Mouse (Mus musculus): Measurements from ENCODE around the gene Olfr1497. TPM values are rescaled to one million over a fixed set of nuclear protein-coding genes. Genes with fewer than 3 reads are reported as not detected.
"Not testable (repeated sequence)": the region's sequence is repeated elsewhere in the genome, so short reads cannot be mapped to it uniquely, and the experiment has no call there.

Olfr1497 gene
- total RNA-seq (2021): not detected

DNA sequence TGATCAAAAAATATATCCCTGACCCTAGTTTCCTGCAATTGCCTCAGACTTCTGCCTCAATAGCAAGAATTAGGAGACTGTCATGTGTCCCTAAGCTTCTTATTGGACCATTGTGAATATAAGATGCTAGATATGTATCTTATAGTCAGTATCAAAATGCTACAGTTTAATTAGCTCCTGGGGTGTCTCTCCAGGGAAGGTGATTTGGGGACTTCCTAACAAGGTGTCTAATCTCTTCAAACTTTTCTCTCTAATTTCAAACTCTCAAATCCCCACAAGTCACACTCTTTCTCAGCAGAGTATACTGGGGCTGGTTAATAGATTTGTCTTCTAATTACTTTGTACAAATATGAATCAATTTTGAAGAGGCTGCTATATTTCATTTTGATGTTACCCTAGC, at the start of gene Olfr1497:
Olfr1497 (minus strand) TSS at position 101 of the 400 bp plus-strand sequence.
- no peak for DNase-seq (ENCODE audit: low spot score in 2 of 2)
- intact Hi-C loops (cut with DNase I): no loop called here

GRCm38 (mm10) chr19:13830388-13830787, 32.4 kb upstream of the Olfr1497 start, which contains the start of gene Olfr1500:
Olfr1500 (minus strand) TSS chr19:13830488.
- no peak for DNase-seq (ENCODE audit: low spot score in 2 of 2)
- intact Hi-C loops (cut with DNase I): no loop called here

DNA sequence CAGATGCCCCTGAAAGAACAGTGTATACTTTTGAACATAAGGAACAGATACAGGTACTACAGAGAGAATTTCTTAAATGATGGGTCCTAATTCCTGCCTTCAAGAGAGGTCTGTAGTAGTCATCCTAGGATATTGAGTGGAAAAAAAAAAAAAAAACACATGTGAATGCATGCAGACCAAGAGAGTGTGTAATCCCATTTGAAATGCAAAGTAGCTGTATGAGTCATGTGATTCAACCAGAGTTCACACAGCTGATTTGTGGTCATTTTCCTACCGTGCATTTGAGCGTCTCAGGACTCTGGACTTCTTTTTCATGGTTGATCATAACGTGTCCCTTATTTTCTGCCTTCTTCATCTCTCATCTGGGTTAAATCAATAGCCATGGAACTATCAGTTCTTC, 30.4 kb upstream of the Olfr1497 start:
- intact Hi-C loops (cut with DNase I): no loop called here
- no peak for DNase-seq (ENCODE audit: low spot score in 2 of 2)

DNA sequence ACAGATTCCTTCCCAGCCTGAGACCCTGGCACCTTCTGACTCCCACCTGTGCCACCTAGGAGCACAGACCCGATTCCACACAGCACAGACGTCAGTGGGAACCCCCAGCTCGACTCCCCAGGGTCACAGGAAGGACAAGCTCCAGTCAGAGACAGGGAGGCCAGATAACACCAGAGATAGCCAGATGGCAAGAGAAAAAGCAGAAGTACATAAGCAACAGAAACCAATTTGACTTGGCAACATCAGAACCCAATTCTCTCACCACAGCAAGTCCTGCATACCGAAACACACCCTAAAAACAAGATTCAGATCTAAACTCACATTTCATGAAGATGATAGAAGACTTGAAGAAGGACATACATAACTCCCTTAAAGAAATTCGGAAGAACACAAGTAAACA, 22.8 kb upstream of the Olfr1497 start:
- intact Hi-C loops (cut with DNase I): no loop called here
- DNase-seq (ENCODE audit: low spot score in 2 of 2): no peak

GRCm38 (mm10) chr19:13819347-13819746, 21.3 kb upstream of the Olfr1497 start, which contains the start of gene Olfr1499:
Olfr1499 (minus strand) TSS chr19:13819447.
- DNase-seq (ENCODE audit: low spot score in 2 of 2): no peak
- intact Hi-C loops (cut with DNase I): loop anchor here (5.0 kb wide), 1 partner anchor 1302 kb away; no protein-coding TSS in a partner anchor

GRCm38 (mm10) chr19:13818827-13819226, 20.8 kb upstream of the Olfr1497 start:
- DNase-seq (ENCODE audit: low spot score in 2 of 2): peak; percentile 2 to 35

DNA sequence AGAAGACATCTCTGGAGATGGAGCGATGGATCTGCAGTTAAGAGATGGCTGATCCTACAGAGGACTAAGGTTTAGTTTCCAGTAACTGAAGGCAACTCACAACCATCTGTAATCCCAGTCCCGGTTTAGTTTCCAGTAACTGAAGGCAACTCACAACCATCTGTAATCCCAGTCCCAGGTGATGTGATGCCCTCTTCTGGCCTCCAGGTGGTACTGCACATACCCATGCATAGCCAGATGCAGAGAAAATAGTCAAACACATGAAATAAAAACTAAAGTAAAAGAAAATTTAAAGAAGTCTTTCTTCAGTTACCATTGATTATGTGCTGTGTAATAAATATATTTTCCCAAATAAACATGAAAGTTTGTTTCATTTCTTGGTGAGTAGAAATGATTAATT, 14.8 kb upstream of the Olfr1497 start:
- no peak for DNase-seq (ENCODE audit: low spot score in 2 of 2)
- intact Hi-C loops (cut with DNase I): no loop called here

More at GRCm38 (mm10) chr19:13818827-13819226, 20.8 kb upstream of the Olfr1497 start:
- intact Hi-C loops (cut with DNase I): loop anchor here (5.0 kb wide), 1 partner anchor 1302 kb away; no protein-coding TSS in a partner anchor

DNA sequence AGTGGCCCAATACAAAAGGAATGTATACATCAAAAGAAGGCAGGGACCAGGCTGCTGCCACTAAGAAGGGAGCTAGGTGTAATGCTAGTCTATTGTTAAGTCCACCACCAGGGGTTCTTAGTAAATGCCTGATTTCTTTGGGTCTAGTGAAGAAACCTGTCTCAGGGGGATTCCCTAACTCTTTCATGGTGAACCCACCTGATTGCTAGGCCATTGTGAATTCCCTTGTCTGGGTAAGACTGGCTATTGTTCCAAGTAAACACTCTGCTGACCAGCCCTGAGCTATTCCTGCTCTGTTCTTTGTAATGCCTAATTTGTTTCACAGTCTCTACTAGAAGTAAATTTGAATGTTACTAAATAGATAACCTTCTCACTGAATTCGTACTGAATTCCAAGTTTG, 7.5 kb upstream of the Olfr1497 start:
- DNase-seq (ENCODE audit: low spot score in 2 of 2); intact Hi-C loops (cut with DNase I): not testable (repeated sequence)

- DNase-seq (ENCODE audit: low spot score in 2 of 2): no peak
- intact Hi-C loops (cut with DNase I): no loop called here
These were observed 20.4 kb downstream of the Olfr1497 start, which contains the start of gene Olfr1496 for GRCm38 (mm10) chr19:13777578-13777977. Olfr1496 (plus strand) TSS chr19:13777878.

DNA sequence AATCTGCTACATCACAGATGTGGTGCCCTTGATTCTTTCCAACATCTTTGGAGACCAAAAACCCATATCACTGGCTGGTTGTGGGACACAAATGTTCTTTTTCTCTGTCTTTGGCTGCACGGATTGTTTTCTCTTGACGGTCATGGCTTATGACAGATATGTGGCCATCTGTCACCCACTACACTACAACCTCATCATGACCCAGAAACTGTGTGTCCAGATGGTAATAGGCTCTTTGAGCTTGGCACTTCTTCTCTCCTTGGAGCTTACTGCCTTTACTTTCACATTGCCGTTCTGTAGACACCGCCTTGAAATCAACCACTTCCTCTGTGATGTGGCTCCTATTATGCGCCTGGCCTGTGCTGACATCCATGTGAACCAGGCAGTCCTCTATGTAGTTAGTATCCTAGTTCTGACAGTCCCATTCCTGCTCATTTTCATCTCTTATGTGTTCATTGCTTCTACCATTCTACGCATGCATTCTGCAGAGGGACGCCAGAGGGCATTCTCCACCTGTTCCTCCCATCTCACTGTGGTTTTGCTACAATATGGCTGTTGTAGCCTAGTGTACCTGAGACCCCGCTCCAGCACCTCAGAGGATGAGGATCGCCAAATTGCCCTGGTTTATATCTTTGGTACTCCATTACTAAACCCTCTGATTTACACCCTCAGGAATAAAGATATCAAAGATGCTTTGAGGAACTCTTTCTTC, 29.3 kb downstream of the Olfr1497 start:
- intact Hi-C loops (cut with DNase I): no loop called here
- DNase-seq (ENCODE audit: low spot score in 2 of 2): no peak

GRCm38 (mm10) chr19:13764306-13764705, 33.7 kb downstream of the Olfr1497 start, which contains the start of gene Olfr1495:
Olfr1495 (plus strand) TSS chr19:13764606.
- intact Hi-C loops (cut with DNase I): no loop called here
- DNase-seq (ENCODE audit: low spot score in 2 of 2): no peak

- intact Hi-C loops (cut with DNase I): loop anchor here (10.0 kb wide), 1 partner anchor 145 kb away; the partner anchor contains the start of gene Olfr1504
- DNase-seq (ENCODE audit: low spot score in 2 of 2): no peak
These were observed 48.6 kb downstream of the Olfr1497 start for GRCm38 (mm10) chr19:13749366-13749765.

Other genes starting within 250 kb of the Olfr1497 start
- not detected for gene Olfr1484, start 214.7 kb downstream of the Olfr1497 start, total RNA-seq (2021)
- gene Olfr1487, start 180.8 kb downstream of the Olfr1497 start, total RNA-seq (2021): not detected
- gene Olfr1489, start 166.6 kb downstream of the Olfr1497 start, total RNA-seq (2021): not detected
- gene Olfr1490, start 147.1 kb downstream of the Olfr1497 start, total RNA-seq (2021): not detected
- gene Olfr1491, start 100.9 kb downstream of the Olfr1497 start, total RNA-seq (2021): not detected
- not detected for gene Olfr1493-ps1, start 74.9 kb downstream of the Olfr1497 start, total RNA-seq (2021)
- gene Olfr1494, start 58.5 kb downstream of the Olfr1497 start, total RNA-seq (2021): not detected
- gene Olfr1495, start 33.6 kb downstream of the Olfr1497 start, total RNA-seq (2021): not detected
- gene Olfr1496, start 20.3 kb downstream of the Olfr1497 start, total RNA-seq (2021): not detected
- not detected for gene Olfr1499, start 21.2 kb upstream of the Olfr1497 start, total RNA-seq (2021)
- gene Olfr1500, start 32.3 kb upstream of the Olfr1497 start, total RNA-seq (2021): not detected
- gene Olfr1501, start 52.5 kb upstream of the Olfr1497 start, total RNA-seq (2021): not detected
- not detected for gene Olfr1502, start 63.6 kb upstream of the Olfr1497 start, total RNA-seq (2021)
- not detected for gene Olfr1504, start 99.7 kb upstream of the Olfr1497 start, total RNA-seq (2021)
- gene Olfr1505, start 115.3 kb upstream of the Olfr1497 start, total RNA-seq (2021): not detected